ENCODE assay signal across 8 mouse cellular contexts in genomic region chr10:117282049-117282448, GRCm38 (mm10). TPM values are rescaled to one million over a fixed set of nuclear protein-coding genes. Genes with fewer than 3 reads are reported as not detected.
DNase-seq lines count a peak whose midpoint lies in the region; ATAC-seq and TF ChIP-seq lines count a peak whose summit lies in the region.

TSS of gene Lyz2 (minus strand) at chr10:117282321.

- no peak within 1 kb of the TSS for H3K4me2 ChIP-seq in embryonic facial prominence, embryonic 14.5 days (ENCODE audit: low read depth, low read length)
- no peak within 1 kb of the TSS for H3K4me2 ChIP-seq in heart, embryonic 13.5 days

- no peak for TF ChIP-seq POLR2A in spleen, adult 2 months (IDR thresholded peaks at IDR 0.05; ENCODE audit: low read depth, low read length)

- no peak within 1 kb of the TSS for H3K9ac ChIP-seq in embryonic facial prominence, embryonic 14.5 days (ENCODE audit: low read depth, low read length)
- no peak within 1 kb of the TSS; the same call in 1 of the 2 replicates for H3K9ac ChIP-seq in heart, embryonic 13.5 days

- DNase-seq in spleen, adult 2 months (ENCODE audit: low read depth in 1 of 2, low spot score in 2 of 2), result no peak
- no peak for DNase-seq in spleen, adult 12 weeks (ENCODE audit: low spot score)
- DNase-seq in embryonic facial prominence, embryonic 14.5 days (ENCODE audit: low spot score), result peak; percentile 32
- DNase-seq in kidney, postnatal 10 days, result peak; percentile 40
- DNase-seq in cerebellum, postnatal 36 days, result no peak
- DNase-seq in embryo, embryonic 10 days (ENCODE audit: low spot score), result no peak

- no peaks in the 10 kb centered on the region for H3K9me3 ChIP-seq in embryonic facial prominence, embryonic 14.5 days (ENCODE audit: control insufficient read depth, low read length)
- H3K9me3 ChIP-seq in heart, embryonic 13.5 days, result no peaks in the 10 kb centered on the region

- no peak within 1 kb of the TSS for H3K27ac ChIP-seq in spleen, adult 2 months (ENCODE audit: insufficient read depth, low read length)
- no peak within 1 kb of the TSS for H3K27ac ChIP-seq in embryonic facial prominence, embryonic 14.5 days (replicated peaks; ENCODE audit: low read depth, low read length)
- H3K27ac ChIP-seq in heart, embryonic 13.5 days (replicated peaks), result 0 out of 2 replicates have a peak within 1 kb of the TSS, but pooled peaks have one; percentile 3

- no peaks in the 10 kb centered on the region for H3K4me1 ChIP-seq in spleen, adult 2 months (ENCODE audit: control insufficient read depth, insufficient read depth, insufficient read length)
- H3K4me1 ChIP-seq in embryonic facial prominence, embryonic 14.5 days (ENCODE audit: control insufficient read depth, insufficient read depth, low read length), result no peaks in the 10 kb centered on the region
- peaks cover 22% of the 10 kb centered on the region for H3K4me1 ChIP-seq in heart, embryonic 13.5 days

- TF ChIP-seq CTCF in spleen, adult 2 months (IDR thresholded peaks at IDR 0.05; ENCODE audit: extremely low read depth, insufficient read depth, insufficient read length, insufficient replicate concordance), result no peak

- no peaks in the 10 kb centered on the region for H3K27me3 ChIP-seq in spleen, adult 2 months (ENCODE audit: control insufficient read depth, insufficient read depth, low read length)
- no peaks in the 10 kb centered on the region for H3K27me3 ChIP-seq in embryonic facial prominence, embryonic 14.5 days (replicated peaks; ENCODE audit: control insufficient read depth, insufficient read depth, low read length)
- H3K27me3 ChIP-seq in heart, embryonic 13.5 days (replicated peaks), result peaks cover 21% of the 10 kb centered on the region

- ATAC-seq in embryonic facial prominence, embryonic 14.5 days (ENCODE audit: low read depth), result no peak
- no peak for ATAC-seq in heart, embryonic 13.5 days (ENCODE audit: extremely low read depth, insufficient number of reproducible peaks, low FRiP score, low TSS enrichment)
- peak; percentile 65 for ATAC-seq in megakaryocyte, adult 5-6 weeks (ENCODE audit: poor library complexity, severe bottlenecking)

- no peak within 1 kb of the TSS; the same call in 1 of the 2 replicates for H3K4me3 ChIP-seq in spleen, adult 2 months (ENCODE audit: extremely low read depth, insufficient read depth, insufficient read length)
- no peak within 1 kb of the TSS for H3K4me3 ChIP-seq in embryonic facial prominence, embryonic 14.5 days (ENCODE audit: low read depth, low read length)
- no peak within 1 kb of the TSS for H3K4me3 ChIP-seq in heart, embryonic 13.5 days

- H3K36me3 ChIP-seq in spleen, adult 2 months (ENCODE audit: control insufficient read depth, insufficient read depth, low read length), result no peaks in the 10 kb centered on the region
- no peaks in the 10 kb centered on the region for H3K36me3 ChIP-seq in embryonic facial prominence, embryonic 14.5 days (ENCODE audit: control insufficient read depth, insufficient read depth, low read length)
- no peaks in the 10 kb centered on the region for H3K36me3 ChIP-seq in heart, embryonic 13.5 days

- 10% methylated on average over 4 of the region's 4 CpGs for WGBS in spleen, adult 2 months
- WGBS in embryonic facial prominence, embryonic 14.5 days, result 61% methylated on average over 4 of the region's 4 CpGs
- WGBS in heart, embryonic 13.5 days, result 37% methylated on average over 4 of the region's 4 CpGs

RNA-seq across cellular contexts. Expression of gene Lyz2, which starts in this region (rescaled TPM):
- polyA plus RNA-seq in spleen, adult 2 months (2012; rRNA removed), result 672 and 749 TPM in 2 replicates
- polyA plus RNA-seq in embryonic facial prominence, embryonic 14.5 days (2014; fragmentation: Nextera tagmentation; extraction: Ambion mirVana), result 105 and 146 TPM in 2 replicates
- polyA plus RNA-seq in heart, embryonic 13.5 days (2015; fragmentation: Nextera tagmentation; extraction: Ambion mirVana), result 90.5 and 115 TPM in 2 replicates
- total RNA-seq in megakaryocyte, adult 5-6 weeks (2015), result 25,165 and 27,808 TPM in 2 replicates
- total RNA-seq in megakaryocyte, adult 5-6 weeks (2017), result 22,947 and 27,911 TPM in 2 replicates

Comparison
In these comparisons a context has a peak if more than half of its experiments do, and no peak if none do; other contexts are left out.
1. DNase-seq: peak in embryonic facial prominence, embryonic 14.5 days (single experiment) and kidney, postnatal 10 days (single experiment); none in spleen, adult 2 months (0 of 2), spleen, adult 12 weeks (single experiment), cerebellum, postnatal 36 days (0 of 2) and embryo, embryonic 10 days (single experiment).